ENCODE assay signal across 23 mouse cellular contexts in genomic region chr3:96549346-96549745, GRCm38 (mm10). TPM values are rescaled to one million over a fixed set of nuclear protein-coding genes. Genes with fewer than 3 reads are reported as not detected.
A peak's percentile ranks its signal among the peaks of the same experiment; 100 is the strongest.
DNase-seq lines count a peak whose midpoint lies in the region; ATAC-seq lines count a peak whose summit lies in the region.
"Had no signal": no experiment of that assay in that cellular context is flagged by ENCODE, and none has a peak within 500 bp of the region (broad histone marks: within the 10 kb centered on the region; RNA-seq: fewer than 3 reads in every experiment).

No protein-coding gene starts in this region.

- no peaks in the 10 kb centered on the region for H3K27me3 ChIP-seq in heart, embryonic 10.5 days (ENCODE audit: insufficient read depth, poor library complexity, severe bottlenecking)
- H3K27me3 ChIP-seq in heart, embryonic 14.5 days (ENCODE audit: control insufficient read depth, insufficient read depth, low read length): no peaks in the 10 kb centered on the region
- H3K27me3 ChIP-seq: forebrain, embryonic 12.5 days had no signal

- intact Hi-C loops in heart, postnatal 25 days (cut with DNase I): no loop called here

- ATAC-seq in heart, embryonic 14.5 days (ENCODE audit: insufficient number of reproducible peaks, insufficient read depth, low FRiP score, low read depth): no peak
- ATAC-seq: forebrain, embryonic 16.5 days; hindbrain, embryonic 16.5 days; inflammation-experienced regulatory T-cells, adult 6 months; intestine, postnatal 0 days had no signal

- WGBS in heart, embryonic 10.5 days: 72% methylated on average over 5 of the region's 5 CpGs
- WGBS in heart, embryonic 14.5 days: 57% methylated on average over 5 of the region's 5 CpGs

- H3K9me3 ChIP-seq in heart, embryonic 10.5 days: no peaks in the 10 kb centered on the region
- no peaks in the 10 kb centered on the region for H3K9me3 ChIP-seq in heart, embryonic 14.5 days (ENCODE audit: control insufficient read depth, low read length)
- H3K9me3 ChIP-seq: embryonic facial prominence, embryonic 13.5 days; forebrain, embryonic 12.5 days; hindbrain, embryonic 12.5 days had no signal

- H3K4me1 ChIP-seq in heart, embryonic 10.5 days: peaks cover 17% of the 10 kb centered on the region
- peaks cover 7 to 26% of the 10 kb centered on the region in 2 experiments for H3K4me1 ChIP-seq in heart, embryonic 14.5 days (ENCODE audit: control insufficient read depth in 2 of 2, insufficient read depth in 2 of 2, low read length in 2 of 2)

- H3K27ac ChIP-seq in heart, embryonic 10.5 days: peak overlapping the region; percentile 69
- H3K27ac ChIP-seq in heart, embryonic 14.5 days (replicated peaks in 1 of 2; ENCODE audit: control insufficient read depth in 1 of 2, insufficient read depth in 1 of 2, low read depth in 2 of 2, low read length in 2 of 2): peak overlapping the region; percentile 25 to 59; a peak in 3 of 4 replicates
- H3K27ac ChIP-seq: embryonic facial prominence, embryonic 13.5 days; forebrain, embryonic 12.5 days; hindbrain, embryonic 12.5 days had no signal

- 0 out of 2 replicates have a peak overlapping the region, but pooled peaks have one; percentile 25 for H3K9ac ChIP-seq in heart, embryonic 14.5 days (ENCODE audit: low read length)
- H3K9ac ChIP-seq: embryonic facial prominence, embryonic 13.5 days; forebrain, embryonic 12.5 days; hindbrain, embryonic 12.5 days had no signal

- peak overlapping the region; percentile 27 for H3K4me2 ChIP-seq in heart, embryonic 14.5 days (ENCODE audit: low read length)
- H3K4me2 ChIP-seq: embryonic facial prominence, embryonic 13.5 days; forebrain, embryonic 12.5 days; hindbrain, embryonic 12.5 days had no signal

- H3K4me3 ChIP-seq in heart, embryonic 10.5 days: no peak overlapping the region
- H3K4me3 ChIP-seq in heart, embryonic 14.5 days (ENCODE audit: control insufficient read depth in 1 of 2, insufficient read depth in 1 of 2, low read depth in 1 of 2, low read length in 2 of 2): no peak overlapping the region
- H3K4me3 ChIP-seq: embryonic facial prominence, embryonic 13.5 days; forebrain, embryonic 12.5 days; hindbrain, embryonic 12.5 days had no signal

- no peak for DNase-seq in heart, embryonic 10.5 days (ENCODE audit: low spot score)
- DNase-seq in heart, postnatal 25 days (ENCODE audit: low spot score): no peak
- no peak for DNase-seq in heart, adult 8-10 months (ENCODE audit: low spot score)
- peak; percentile 37 for DNase-seq in retina, embryonic 14.5 days (ENCODE audit: low spot score)
- no peak for DNase-seq in retina, postnatal 1 day
- DNase-seq in lung, adult 18-20 months: no peak
- DNase-seq: adrenal gland, adult 2 months; adrenal gland, postnatal 25 days; cerebellum, adult 18-20 months; cerebellum, adult 9-11 months; cerebellum, postnatal 36 days; gastrocnemius, postnatal 14 days; kidney, adult 8-10 months had no signal

- H3K36me3 ChIP-seq in heart, embryonic 10.5 days: no peaks in the 10 kb centered on the region
- H3K36me3 ChIP-seq in heart, embryonic 14.5 days (ENCODE audit: control insufficient read depth, insufficient read depth, low read length): no peaks in the 10 kb centered on the region
- H3K36me3 ChIP-seq: embryonic facial prominence, embryonic 13.5 days; forebrain, embryonic 12.5 days; hindbrain, embryonic 12.5 days had no signal

RNA-seq across cellular contexts. Expression of gene Txnip, which starts 8.4 kb away (rescaled TPM):
- 59.9 and 75.5 TPM in 2 replicates for polyA plus RNA-seq in heart, embryonic 10.5 days (2016; fragmentation: Nextera tagmentation; extraction: Ambion mirVana)
- 100 to 1,000 TPM; 341 to 607 TPM for total RNA-seq in heart, postnatal 25 days (2021)
- 257 and 262 TPM in 2 replicates for polyA plus RNA-seq in heart, embryonic 14.5 days (2014; fragmentation: Nextera tagmentation; extraction: Ambion mirVana)
- 100 to 1,000 TPM; 346 to 908 (median 654) TPM for total RNA-seq in heart, adult 8-10 months (2022)

RNA-seq across cellular contexts. Expression of gene Hfe2, which starts 24.4 kb away (rescaled TPM):
- 5.5 and 8.9 TPM in 2 replicates for polyA plus RNA-seq in heart, embryonic 10.5 days (2016; fragmentation: Nextera tagmentation; extraction: Ambion mirVana)
- total RNA-seq in heart, postnatal 25 days (2021): 100 to 1,000 TPM; 266 to 290 TPM
- 10.8 and 11.7 TPM in 2 replicates for polyA plus RNA-seq in heart, embryonic 14.5 days (2014; fragmentation: Nextera tagmentation; extraction: Ambion mirVana)
- 100 to 1,000 TPM; 271 to 333 (median 312) TPM for total RNA-seq in heart, adult 8-10 months (2022)
- total RNA-seq: adrenal gland, postnatal 25 days; granulocyte monocyte progenitor cell, adult 5-6 weeks had no signal
- polyA plus RNA-seq: inflammation-experienced regulatory T-cells, adult 6 months; intestine, postnatal 0 days had no signal

RNA-seq across cellular contexts. Expression of gene Gm16253, which starts 27.4 kb away (rescaled TPM):
- 0.88 and 2.8 TPM in 2 replicates for polyA plus RNA-seq in heart, embryonic 10.5 days (2016; fragmentation: Nextera tagmentation; extraction: Ambion mirVana)
- total RNA-seq in heart, postnatal 25 days (2021): 1 to 10 TPM; 1.1 to 2.1 TPM
- 0.68 and 0.81 TPM in 2 replicates for polyA plus RNA-seq in heart, embryonic 14.5 days (2014; fragmentation: Nextera tagmentation; extraction: Ambion mirVana)
- total RNA-seq in heart, adult 8-10 months (2022): 1 to 10 TPM in 3 of 4 experiments, not detected in 1; 2.5 to 3.3 (median 3.2) TPM
- total RNA-seq: adrenal gland, adult 2 months; adrenal gland, postnatal 25 days; granulocyte monocyte progenitor cell, adult 5-6 weeks had no signal
- polyA plus RNA-seq: adrenal gland, adult 2 months; frontal cortex, adult 2 months had no signal

RNA-seq across cellular contexts. Expression of gene Polr3gl, which starts 44.6 kb away (rescaled TPM):
- 37.1 and 37.2 TPM in 2 replicates for polyA plus RNA-seq in heart, embryonic 10.5 days (2016; fragmentation: Nextera tagmentation; extraction: Ambion mirVana)
- 10 to 100 TPM; 25.2 to 25.9 TPM for total RNA-seq in heart, postnatal 25 days (2021)
- polyA plus RNA-seq in heart, embryonic 14.5 days (2014; fragmentation: Nextera tagmentation; extraction: Ambion mirVana): 25.5 and 28.7 TPM in 2 replicates
- 10 to 100 TPM; 31.7 to 35.2 (median 34.7) TPM for total RNA-seq in heart, adult 8-10 months (2022)

RNA-seq across cellular contexts. Expression of gene Ankrd34a, which starts 47.1 kb away (rescaled TPM):
- polyA plus RNA-seq in heart, embryonic 10.5 days (2016; fragmentation: Nextera tagmentation; extraction: Ambion mirVana): 6.8 and 10.4 TPM in 2 replicates
- 1 to 10 TPM; 1.9 to 2.4 TPM for total RNA-seq in heart, postnatal 25 days (2021)
- 8.4 and 8.5 TPM in 2 replicates for polyA plus RNA-seq in heart, embryonic 14.5 days (2014; fragmentation: Nextera tagmentation; extraction: Ambion mirVana)
- total RNA-seq in heart, adult 8-10 months (2022): 1 to 10 TPM; 1.1 to 2.5 (median 2.0) TPM
- total RNA-seq: granulocyte monocyte progenitor cell, adult 5-6 weeks had no signal
